Comparison of ENCODE assay signal across 8 mouse cellular contexts in genomic region chr4:139490413-139491055, GRCm38 (mm10). TPM values are rescaled to one million over a fixed set of nuclear protein-coding genes. Genes with fewer than 3 reads are reported as not detected.
A peak's percentile ranks its signal among the peaks of the same experiment; 100 is the strongest.
DNase-seq lines count a peak whose midpoint lies in the region; ATAC-seq and TF ChIP-seq lines count a peak whose summit lies in the region.

No protein-coding gene starts in this region.

- WGBS in hindbrain, embryonic 16.5 days = 74% methylated on average over 11 of the region's 11 CpGs
- 83% methylated on average over 11 of the region's 11 CpGs for WGBS in hindbrain, embryonic 13.5 days
- WGBS in thymus, adult 2 months = 87% methylated on average over 11 of the region's 11 CpGs
- 89% methylated on average over 11 of the region's 11 CpGs for WGBS in kidney, embryonic 14.5 days

- no peak for TF ChIP-seq POLR2A in thymus, adult 2 months (IDR thresholded peaks at IDR 0.05; ENCODE audit: control insufficient read depth, extremely low read depth, insufficient read depth, low read length, poor library complexity)

- H3K27ac ChIP-seq in hindbrain, embryonic 16.5 days (ENCODE audit: low read depth, low read length) = peak overlapping the region; percentile 14; the same call in 1 of the 2 replicates
- H3K27ac ChIP-seq in hindbrain, embryonic 13.5 days = no peak overlapping the region
- H3K27ac ChIP-seq in thymus, adult 2 months (ENCODE audit: control insufficient read depth, insufficient read depth, low read length) = no peak overlapping the region
- H3K27ac ChIP-seq in kidney, embryonic 14.5 days (ENCODE audit: low read depth, low read length) = no peak overlapping the region

- peak; percentile 38 to 40 for DNase-seq in frontal cortex, postnatal 14 days (ENCODE audit: low spot score in 2 of 2)
- DNase-seq in heart, postnatal 4 days = peak; percentile 73
- DNase-seq in ovary, postnatal 14 days (ENCODE audit: low spot score) = peak; percentile 52
- no peak for DNase-seq in thymus, adult 2 months
- no peak for DNase-seq in urinary bladder, postnatal 25 days (ENCODE audit: low spot score)

- H3K9me3 ChIP-seq in hindbrain, embryonic 16.5 days (ENCODE audit: control insufficient read depth, low read length) = no peaks in the 10 kb centered on the region
- no peaks in the 10 kb centered on the region for H3K9me3 ChIP-seq in hindbrain, embryonic 13.5 days
- H3K9me3 ChIP-seq in kidney, embryonic 14.5 days (ENCODE audit: control insufficient read depth, low read length) = no peaks in the 10 kb centered on the region

- no peaks in the 10 kb centered on the region; the same call in 1 of the 2 replicates for H3K4me1 ChIP-seq in hindbrain, embryonic 16.5 days (ENCODE audit: control insufficient read depth, insufficient read depth, low read depth, low read length)
- H3K4me1 ChIP-seq in hindbrain, embryonic 13.5 days (replicated peaks) = peaks cover 11% of the 10 kb centered on the region
- H3K4me1 ChIP-seq in thymus, adult 2 months (replicated peaks; ENCODE audit: control insufficient read depth, insufficient read depth, low read length) = no peaks in the 10 kb centered on the region
- H3K4me1 ChIP-seq in kidney, embryonic 14.5 days (ENCODE audit: control insufficient read depth, insufficient read depth, low read length) = no peaks in the 10 kb centered on the region; the same call in 1 of the 2 replicates

- H3K4me2 ChIP-seq in hindbrain, embryonic 16.5 days (ENCODE audit: low read length) = no peak overlapping the region
- no peak overlapping the region for H3K4me2 ChIP-seq in hindbrain, embryonic 13.5 days
- H3K4me2 ChIP-seq in kidney, embryonic 14.5 days (replicated peaks; ENCODE audit: low read depth, low read length) = no peak overlapping the region

- no peak overlapping the region for H3K9ac ChIP-seq in hindbrain, embryonic 16.5 days (ENCODE audit: low read depth, low read length)
- H3K9ac ChIP-seq in hindbrain, embryonic 13.5 days = no peak overlapping the region
- H3K9ac ChIP-seq in kidney, embryonic 14.5 days (ENCODE audit: low read depth, low read length) = no peak overlapping the region

- no peak overlapping the region for H3K4me3 ChIP-seq in hindbrain, embryonic 16.5 days (ENCODE audit: low read length)
- H3K4me3 ChIP-seq in hindbrain, embryonic 13.5 days = no peak overlapping the region
- no peak overlapping the region for H3K4me3 ChIP-seq in thymus, adult 2 months (ENCODE audit: control insufficient read depth, insufficient read depth, low read length)
- H3K4me3 ChIP-seq in kidney, embryonic 14.5 days (ENCODE audit: low read length) = no peak overlapping the region

- H3K36me3 ChIP-seq in hindbrain, embryonic 16.5 days (ENCODE audit: control insufficient read depth, insufficient read depth, low read length) = peaks cover 25% of the 10 kb centered on the region
- H3K36me3 ChIP-seq in hindbrain, embryonic 13.5 days = peaks cover 63% of the 10 kb centered on the region
- H3K36me3 ChIP-seq in thymus, adult 2 months (ENCODE audit: control insufficient read depth, insufficient read depth, low read length) = peaks cover 12% of the 10 kb centered on the region
- H3K36me3 ChIP-seq in kidney, embryonic 14.5 days (ENCODE audit: control insufficient read depth, insufficient read depth, low read length) = peaks cover 60% of the 10 kb centered on the region

- no peak for TF ChIP-seq CTCF in thymus, adult 2 months (IDR thresholded peaks at IDR 0.05; ENCODE audit: borderline replicate concordance, control insufficient read depth, extremely low read depth, insufficient read depth, low read length, poor library complexity)

- H3K27me3 ChIP-seq in hindbrain, embryonic 16.5 days (replicated peaks; ENCODE audit: control insufficient read depth, insufficient read depth, low read length) = no peaks in the 10 kb centered on the region
- no peaks in the 10 kb centered on the region for H3K27me3 ChIP-seq in hindbrain, embryonic 13.5 days
- H3K27me3 ChIP-seq in thymus, adult 2 months (ENCODE audit: control insufficient read depth, insufficient read depth, low read length) = no peaks in the 10 kb centered on the region
- H3K27me3 ChIP-seq in kidney, embryonic 14.5 days (ENCODE audit: control insufficient read depth, insufficient read depth, low read length) = no peaks in the 10 kb centered on the region

- no peak for ATAC-seq in hindbrain, embryonic 16.5 days
- ATAC-seq in hindbrain, embryonic 13.5 days (ENCODE audit: low FRiP score) = no peak
- no peak for ATAC-seq in kidney, embryonic 14.5 days (ENCODE audit: low FRiP score, low TSS enrichment)

RNA-seq across cellular contexts. Expression of gene Iffo2, which starts 39.8 kb away (rescaled TPM):
- polyA plus RNA-seq in hindbrain, embryonic 16.5 days (2015; fragmentation: Nextera tagmentation; extraction: Ambion mirVana) = 3.5 and 3.9 TPM in 2 replicates
- polyA plus RNA-seq in hindbrain, embryonic 13.5 days (2015; fragmentation: Nextera tagmentation; extraction: Ambion mirVana) = 4.4 and 4.7 TPM in 2 replicates
- total RNA-seq in heart, postnatal 4 days (2021) = 10 to 100 TPM; 14.2 to 14.6 TPM
- polyA plus RNA-seq in thymus, adult 2 months (2012; rRNA removed) = 5.4 and 5.8 TPM in 2 replicates
- 7.1 and 9.4 TPM in 2 replicates for polyA plus RNA-seq in kidney, embryonic 14.5 days (2014; fragmentation: Nextera tagmentation; extraction: Ambion mirVana)

Comparison
In these comparisons a context has a peak if more than half of its experiments do, and no peak if none do; other contexts are left out.
1. DNase-seq: peak in frontal cortex, postnatal 14 days (2 of 2), heart, postnatal 4 days (single experiment) and ovary, postnatal 14 days (single experiment); none in thymus, adult 2 months (single experiment) and urinary bladder, postnatal 25 days (single experiment).